Mouse (Mus musculus) hematopoietic stem cell, adult 5-6 weeks (primary cell): ENCODE data around the gene Msl2. TPM values are rescaled to one million over a fixed set of nuclear protein-coding genes. Genes with fewer than 3 reads are reported as not detected.
A peak's percentile ranks its signal among the peaks of the same experiment; 100 is the strongest.

ENCODE experiments used
- ATAC-seq, 2 experiments: fragments of 125-278 bp in 1 of 2; replicated peaks in 1 of 2; 2 replicates each; pipeline ENCODE4 v1.8.0; 2016 to 2017; ENCODE audit warnings: inconsistent platforms in 2 of 2, mild to moderate bottlenecking in 2 of 2, moderate number of reproducible peaks in 2 of 2, low read depth in 1 of 2, moderate TSS enrichment in 1 of 2; ENCODE audit not compliant: low FRiP score in 2 of 2, poor library complexity in 2 of 2, severe bottlenecking in 2 of 2, insufficient read depth in 1 of 2, low TSS enrichment in 1 of 2
- total RNA-seq: library from RNA; stranded (forward); fragments of 172-1452, 232-1000 nt; gene quantifications from 2 replicates; pipeline ENCODE4 v1.2.3, GENCODE M21; 2017

Gene Msl2
- 56.6 and 63.2 TPM in 2 replicates for total RNA-seq

DNA sequence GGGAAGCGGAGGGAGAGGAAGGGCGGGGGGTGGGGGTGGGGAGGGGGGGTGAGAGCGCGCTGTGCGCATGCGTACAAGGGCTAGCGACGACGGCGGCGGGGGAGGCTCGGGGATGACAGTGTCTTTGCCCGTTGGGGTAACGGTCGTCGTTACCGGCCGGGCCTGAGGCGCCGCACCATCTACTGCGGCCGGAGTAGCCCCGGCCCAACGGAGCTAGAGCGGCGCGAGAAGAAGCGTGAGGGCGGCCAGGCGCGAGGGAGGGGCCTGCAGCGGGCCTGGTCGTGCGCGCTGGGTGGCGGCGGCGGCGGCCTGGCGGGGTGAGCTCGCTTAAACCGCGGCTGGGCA lies at the start of gene Msl2:
Gene Msl2, plus strand, starts transcription at position 115 of the 345 bp plus-strand sequence.
- ATAC-seq: no peak; a peak in 1 of 4 replicates

DNA sequence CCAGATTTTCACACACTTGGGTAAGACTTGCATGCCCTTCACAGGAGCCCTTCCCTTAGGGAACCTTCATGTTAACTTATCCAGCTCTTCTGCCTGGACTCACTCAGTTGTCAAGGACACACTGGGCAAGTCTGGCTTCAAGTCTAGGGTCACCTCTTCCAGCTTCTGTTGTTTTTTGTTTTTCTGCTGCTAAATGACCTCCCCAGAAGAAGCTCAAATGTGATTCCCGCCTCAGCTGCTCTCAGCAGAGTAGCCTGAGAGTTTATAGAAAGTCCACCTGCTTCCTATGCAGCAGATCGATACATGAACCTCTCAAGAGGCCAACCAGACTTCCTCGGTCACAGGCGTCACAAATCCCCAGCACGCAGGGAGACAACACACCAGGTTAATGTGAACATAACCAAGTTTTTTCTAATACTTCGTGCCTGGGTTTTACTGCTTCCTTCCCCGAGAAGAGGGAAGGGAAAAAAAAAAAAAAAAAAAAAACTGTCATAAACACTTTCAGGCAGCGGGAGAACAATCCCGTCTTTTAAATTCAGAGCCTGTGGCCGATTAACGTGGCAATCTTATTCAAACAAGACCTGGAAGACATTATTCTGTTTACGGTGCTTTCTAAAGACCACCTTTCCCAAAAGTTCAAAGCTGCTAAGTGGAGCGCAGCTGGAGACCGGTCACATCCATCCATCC lies 40.0 kb upstream of the Msl2 start:
- no peak; a peak in 1 of 4 replicates for ATAC-seq

DNA sequence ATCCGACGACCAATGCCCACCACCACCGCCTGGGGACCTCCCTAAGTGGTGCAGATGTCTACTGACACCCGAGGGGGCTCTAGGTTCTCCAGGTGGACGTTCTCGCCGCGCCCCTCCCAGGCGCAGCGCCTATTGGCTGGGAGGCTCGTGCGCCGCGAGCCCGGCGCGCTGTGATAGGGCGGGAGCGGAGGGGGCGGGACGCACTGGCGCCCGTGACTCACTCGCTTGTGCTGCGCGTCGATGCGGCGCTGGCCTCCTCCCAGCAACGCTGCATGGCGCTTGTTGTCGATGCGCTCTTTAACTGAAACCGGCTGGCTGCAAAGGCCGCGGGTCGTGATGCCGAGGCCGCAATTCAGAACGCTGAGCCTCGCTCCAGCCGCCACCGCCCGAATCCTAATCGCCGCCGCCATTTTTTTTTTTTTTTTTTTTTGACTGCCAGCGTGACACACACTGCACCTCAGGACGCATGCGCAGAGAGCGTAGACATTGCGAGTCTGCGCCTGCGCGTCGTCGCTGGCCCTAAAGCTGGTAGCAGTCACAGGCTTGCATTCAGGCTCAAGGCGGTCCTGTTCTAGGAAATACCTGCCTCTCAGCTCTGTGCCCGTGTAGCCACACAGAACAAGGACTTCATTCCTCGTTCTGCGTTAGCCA lies 39.3 kb upstream of the Msl2 start, which contains the start of gene Pccb:
Gene Pccb, minus strand, starts transcription at position 451 of the 651 bp plus-strand sequence.
- ATAC-seq: peak; percentile 95 to 96

DNA sequence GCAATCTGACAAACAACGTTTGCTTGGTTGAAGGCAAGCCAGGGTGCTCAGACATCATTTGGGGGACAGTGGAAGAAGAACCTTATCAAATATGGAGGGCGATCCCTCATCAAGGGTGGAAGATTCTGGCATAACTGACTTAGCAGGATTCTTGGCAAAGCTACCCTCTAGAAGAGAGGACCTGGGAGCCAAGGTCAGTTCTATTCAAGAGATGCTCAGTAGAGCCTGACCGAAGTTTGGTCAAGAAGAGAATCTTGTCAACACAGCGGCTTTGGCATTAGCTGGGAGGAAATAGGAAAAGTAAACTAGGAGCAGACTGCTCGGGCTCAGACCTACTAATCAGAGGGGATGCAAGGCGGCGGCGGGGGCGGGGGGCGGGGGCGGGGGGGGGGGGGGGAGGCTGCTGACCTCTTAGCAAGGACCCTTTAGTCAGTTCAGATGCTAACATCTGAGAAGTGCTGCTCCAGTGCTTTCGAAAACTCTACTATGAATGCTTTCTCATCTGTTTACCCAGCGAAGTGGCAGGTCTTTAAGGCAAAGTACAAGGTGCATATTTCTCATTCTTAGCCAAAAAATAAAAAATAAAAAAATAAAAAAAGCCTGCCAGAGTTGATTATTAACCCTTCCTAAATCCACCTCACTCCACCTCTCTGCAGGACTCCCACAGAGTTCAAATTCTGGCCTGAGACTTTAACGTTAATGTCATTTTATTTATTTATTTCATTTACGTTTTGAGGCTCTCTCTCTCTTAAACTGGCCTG lies 37.9 kb upstream of the Msl2 start:
- no peak for ATAC-seq

DNA sequence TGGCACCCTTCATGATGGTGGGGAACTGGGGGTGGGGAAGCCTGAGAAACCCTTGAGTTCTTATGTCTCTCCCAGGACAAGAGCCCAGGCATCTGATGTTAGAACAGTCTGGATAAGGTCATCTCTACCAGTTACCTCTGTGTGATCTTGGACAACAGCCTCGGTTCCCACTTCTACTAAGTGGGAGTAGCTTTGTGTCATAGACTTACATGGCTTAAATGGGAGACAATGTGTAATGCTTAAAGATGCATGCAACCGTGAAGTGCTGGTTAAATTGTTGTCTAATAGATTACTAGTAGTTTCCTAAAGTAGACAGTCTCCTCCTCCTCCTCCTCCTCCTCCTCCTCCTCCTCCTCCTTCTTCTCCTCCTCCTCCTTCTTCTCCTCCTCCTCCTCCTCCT lies 37.0 kb upstream of the Msl2 start:
- ATAC-seq: no peak

DNA sequence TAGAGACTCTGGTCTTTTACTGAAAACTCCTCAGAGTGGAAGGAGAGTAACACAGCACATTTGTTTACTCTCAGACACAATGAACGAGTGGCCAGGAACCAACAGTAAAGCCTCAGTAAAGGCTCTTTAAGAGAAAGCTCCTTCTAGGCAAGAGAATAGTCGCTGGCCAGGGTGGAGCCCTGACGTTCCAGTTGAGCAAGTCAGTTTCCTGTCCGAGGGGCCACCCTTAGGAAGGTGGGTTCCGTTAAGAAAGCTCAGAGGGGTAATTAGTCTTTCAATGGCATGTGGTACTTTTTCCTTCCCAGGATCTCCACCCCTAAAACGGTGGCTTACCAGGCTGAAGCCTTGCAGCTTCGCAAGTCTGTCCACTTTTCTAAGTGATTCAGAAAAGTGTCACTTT lies 36.5 kb upstream of the Msl2 start:
- no peak for ATAC-seq

DNA sequence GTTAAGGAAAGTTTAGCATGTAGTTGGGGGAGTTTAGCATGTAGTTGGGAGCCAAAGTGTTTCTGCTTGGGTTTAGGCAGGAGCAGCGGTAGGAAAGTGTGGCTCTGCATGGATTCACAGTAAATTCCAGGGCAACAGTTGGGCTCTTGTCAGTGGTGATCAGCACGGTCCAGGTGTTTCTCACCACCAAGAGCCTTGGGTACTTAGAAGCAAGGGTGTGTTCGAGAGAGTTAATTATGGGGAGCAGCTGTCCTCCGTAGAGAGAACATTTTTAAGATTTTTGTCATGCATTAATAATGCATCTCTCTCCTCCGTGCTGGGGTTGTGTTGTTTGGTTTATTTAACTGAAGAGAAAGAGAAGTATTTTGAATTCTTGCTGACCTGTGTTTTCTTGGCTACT lies 35.3 kb upstream of the Msl2 start:
- ATAC-seq: no peak

DNA sequence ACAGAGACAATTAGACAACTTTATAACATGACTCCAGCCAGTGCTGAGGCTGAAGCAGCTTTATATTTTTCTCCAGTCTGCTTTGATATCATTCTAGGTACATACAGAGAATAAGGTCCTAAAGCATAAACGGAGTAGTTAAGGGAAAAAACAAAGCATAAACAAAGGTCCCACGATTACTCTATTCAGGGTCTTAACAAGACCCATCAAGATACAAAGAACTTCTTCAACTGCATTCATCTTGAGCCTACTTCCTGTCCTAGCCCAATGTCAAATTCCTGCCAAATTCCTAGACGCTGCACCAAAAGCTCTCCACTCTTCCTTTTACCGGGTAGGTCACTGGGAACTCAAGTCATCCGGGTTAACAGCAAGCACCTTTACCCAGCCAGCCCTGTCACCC lies 32.4 kb upstream of the Msl2 start:
- no peak for ATAC-seq

DNA sequence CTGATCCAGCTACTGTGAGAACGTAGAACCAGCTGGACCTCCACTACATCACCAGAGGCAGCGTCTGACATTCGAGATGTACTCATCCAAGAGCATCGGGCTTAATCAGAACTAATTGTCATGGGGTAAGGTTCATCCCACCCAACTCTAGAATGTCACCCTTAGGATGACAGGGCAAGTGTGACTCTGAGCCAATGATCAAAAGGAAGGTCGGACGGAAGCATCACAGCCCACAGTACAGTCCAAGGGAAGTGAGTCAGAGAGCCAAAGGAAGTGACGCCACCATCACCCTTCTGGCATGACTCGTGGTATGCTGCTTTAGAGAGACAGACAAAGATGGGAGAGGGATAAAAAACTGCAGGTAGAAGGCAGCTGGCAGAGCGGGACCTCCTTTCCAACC lies 31.7 kb upstream of the Msl2 start:
- ATAC-seq: 0 out of 4 replicates have a peak, but pooled peaks of 1 of the 2 experiments have one; percentile 27

DNA sequence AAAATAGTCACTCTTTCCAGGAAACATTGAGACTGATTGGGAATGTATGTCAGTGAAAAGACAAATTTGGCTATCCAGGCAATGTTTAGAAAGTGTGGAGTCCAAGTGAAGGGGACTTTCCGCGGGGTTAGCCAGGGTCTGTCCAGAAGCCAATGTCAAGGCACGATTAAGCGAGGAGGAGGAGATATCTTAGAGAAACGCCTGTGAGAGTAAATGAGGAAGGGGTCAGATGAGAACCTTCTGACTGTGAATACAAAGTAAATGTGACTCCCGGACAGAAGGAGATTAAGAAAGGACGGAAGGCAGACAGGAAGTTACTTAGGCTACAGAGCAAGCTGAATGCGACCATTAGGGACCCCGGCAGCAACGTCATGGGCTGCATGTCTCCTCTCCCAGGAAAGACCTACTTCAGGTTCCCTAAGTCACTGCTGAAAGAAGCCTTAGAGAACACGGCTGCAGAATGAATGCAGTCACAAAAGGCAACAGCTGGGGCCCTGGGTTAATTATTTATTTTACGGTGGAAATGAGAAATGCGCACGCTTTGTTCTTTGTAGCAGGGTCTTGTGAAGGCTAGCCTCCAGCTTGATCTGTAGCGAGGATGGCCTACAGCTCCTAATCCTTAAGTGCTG lies 28.1 kb upstream of the Msl2 start:
- ATAC-seq: peak; percentile 58 to 67; a peak in 3 of 4 replicates

DNA sequence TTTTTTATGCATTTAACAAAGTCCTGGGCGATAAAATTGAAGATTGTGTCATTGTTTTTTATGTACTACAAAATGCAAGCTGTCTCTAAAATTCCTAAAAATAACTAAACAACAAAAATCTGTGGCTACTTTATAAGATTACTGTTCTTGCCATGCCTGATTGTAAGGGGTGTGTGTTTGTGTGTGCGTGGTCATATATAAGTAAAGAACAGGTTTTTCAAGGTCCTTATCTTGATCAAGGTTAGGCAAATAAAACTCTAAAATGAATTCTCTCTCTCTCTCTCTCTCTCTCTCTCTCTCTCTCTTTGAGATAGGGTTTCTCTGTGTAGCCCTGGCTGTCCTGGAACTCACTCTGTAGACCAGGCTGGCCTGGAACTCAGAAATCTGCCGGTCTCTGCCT lies 21.9 kb upstream of the Msl2 start:
- ATAC-seq: no peak

DNA sequence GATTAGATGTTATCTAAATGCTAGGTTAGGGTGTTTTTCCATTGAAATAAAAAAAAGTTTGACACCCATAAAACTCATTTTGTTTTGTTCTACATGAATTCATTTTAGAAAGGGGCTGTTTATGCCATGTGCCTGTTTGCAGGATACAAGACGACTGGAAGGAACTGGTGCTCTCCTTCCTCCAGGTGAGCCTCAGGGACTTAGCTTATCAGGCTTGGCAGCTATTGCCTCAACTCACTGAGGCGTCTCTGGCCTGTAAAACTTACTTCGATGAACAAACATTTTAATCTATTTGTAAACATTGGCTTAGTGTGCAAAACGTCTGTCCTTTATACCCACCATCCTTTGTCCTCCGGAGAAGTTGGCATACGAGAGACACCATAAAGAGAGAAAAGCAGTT lies 21.2 kb upstream of the Msl2 start:
- ATAC-seq: no peak

DNA sequence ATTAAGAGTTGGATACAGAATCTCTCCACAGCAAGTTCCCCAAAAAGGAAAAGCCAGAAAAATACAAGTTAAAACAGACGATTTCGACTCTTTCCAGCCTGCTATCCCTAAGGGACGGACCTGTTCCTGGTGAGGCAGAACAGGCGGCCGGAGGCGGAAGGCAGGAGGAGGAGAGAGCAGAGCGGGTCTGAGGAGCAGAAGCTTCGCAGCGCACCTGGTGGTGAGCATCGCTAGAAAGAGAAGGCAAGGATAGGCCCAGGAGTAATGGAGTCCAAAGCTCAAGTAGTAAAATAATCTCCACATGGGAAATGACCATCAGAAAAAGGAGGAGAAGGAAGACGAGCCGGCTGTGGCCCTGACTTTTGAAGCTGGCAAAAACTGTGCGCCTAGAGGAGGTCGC lies 20.6 kb upstream of the Msl2 start:
- no peak for ATAC-seq

DNA sequence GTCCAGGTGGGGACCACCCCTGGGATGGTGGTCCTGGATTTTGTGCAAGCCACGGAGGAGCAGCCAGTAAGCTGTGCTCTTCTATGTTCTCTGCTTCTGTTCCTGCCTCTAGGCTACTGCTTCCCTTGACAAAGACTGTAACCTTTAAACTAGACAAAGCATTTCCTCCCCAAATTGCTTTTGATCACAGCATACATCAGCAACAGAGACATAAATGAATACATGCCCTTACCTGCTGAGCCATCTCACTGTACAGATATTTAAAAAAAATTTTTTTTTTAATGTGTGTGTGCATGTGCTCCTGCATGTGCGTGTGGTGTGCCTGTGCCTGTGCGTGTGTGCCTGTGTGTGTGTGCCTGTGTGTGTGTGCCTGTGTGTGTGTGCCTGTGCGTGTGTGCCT lies 16.7 kb upstream of the Msl2 start:
- ATAC-seq: no peak

DNA sequence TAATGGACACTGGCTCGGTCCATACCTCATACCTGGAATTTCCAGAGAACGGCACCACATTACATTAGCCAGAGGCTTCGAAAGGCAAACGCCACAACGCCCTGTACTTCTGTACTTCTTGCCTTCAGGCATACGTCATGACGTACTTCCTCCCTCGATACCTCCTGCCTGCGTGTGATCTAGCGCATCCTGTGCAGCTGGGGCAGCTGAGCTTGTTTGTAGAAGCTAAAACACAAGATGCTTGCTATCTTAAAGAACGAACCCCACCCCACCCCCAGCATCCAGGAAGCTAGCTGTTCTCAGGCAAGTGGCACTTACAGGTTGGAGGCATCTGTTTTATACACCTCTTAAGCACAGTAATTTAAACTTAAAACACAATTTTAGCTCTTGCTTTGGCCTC lies 12.9 kb upstream of the Msl2 start:
- peak; percentile 89 for ATAC-seq

DNA sequence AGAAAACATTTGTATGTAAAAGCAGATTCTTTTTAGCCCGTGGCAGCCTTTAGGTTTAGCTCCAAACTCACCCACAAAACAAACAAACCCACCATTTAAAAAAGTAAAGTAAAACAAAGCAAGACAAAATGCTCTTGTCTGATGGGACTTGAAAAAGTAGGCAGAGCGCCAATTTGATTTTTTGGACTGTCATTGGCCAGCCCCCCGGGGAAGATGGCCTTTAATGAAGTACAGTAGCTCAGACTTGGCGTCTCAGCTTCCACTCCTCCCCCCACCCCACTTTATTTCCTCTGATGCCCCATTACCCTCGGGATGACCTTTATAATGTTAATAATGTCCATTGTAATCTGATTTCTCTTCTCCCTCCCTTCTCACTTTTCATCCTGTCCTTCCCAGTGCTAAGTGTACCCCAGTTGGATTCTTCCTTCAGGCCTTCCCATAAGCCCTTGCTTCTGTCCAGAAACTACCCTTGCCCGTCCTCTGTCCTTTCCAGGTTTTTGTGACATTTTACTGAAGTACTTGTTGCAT lies 11.6 kb upstream of the Msl2 start:
- ATAC-seq: no peak

DNA sequence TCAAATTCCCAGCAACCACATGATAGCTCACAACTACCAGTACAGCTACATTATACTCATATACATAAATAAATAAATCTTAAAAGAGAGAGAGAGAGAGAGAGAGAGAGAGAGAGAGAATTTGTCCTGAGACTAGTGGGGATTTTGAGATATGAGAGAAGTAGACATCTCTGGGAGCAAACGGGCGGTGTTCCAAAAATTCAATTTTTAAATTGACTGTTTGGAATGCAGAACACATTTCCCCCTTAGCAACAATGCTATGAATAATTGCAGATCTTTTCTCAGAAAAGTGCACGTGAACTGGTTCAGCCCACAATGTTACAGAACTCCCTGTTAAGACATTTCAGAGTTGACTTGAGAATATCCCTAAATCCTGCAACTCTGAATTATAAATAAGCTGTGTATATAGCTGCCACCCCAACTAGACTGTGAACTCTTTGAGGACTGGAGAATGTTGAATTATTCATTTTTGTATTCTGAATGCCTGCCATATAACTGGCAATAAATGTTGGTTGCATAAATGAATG lies 8.8 kb upstream of the Msl2 start:
- ATAC-seq: no peak
